Mouse (Mus musculus) macrophage (primary cell): ENCODE measurements around the gene Rpl36. TPM values are rescaled to one million over a fixed set of nuclear protein-coding genes. Genes with fewer than 3 reads are reported as not detected.

ENCODE experiments used
- H3K27ac ChIP-seq: fragments of 350-480 bp; formaldehyde crosslinking; 2 replicates; pipeline ENCODE4 v1.9.0; 2021
- H3K36me3 ChIP-seq: fragments of 350-480 bp; formaldehyde crosslinking; 2 replicates; pipeline ENCODE4 v1.9.0; 2021; ENCODE audit errors: inconsistent target
- H3K4me3 ChIP-seq: fragments of 350-480 bp; formaldehyde crosslinking; 2 replicates; pipeline ENCODE4 v1.9.0; 2021; ENCODE audit errors: inconsistent target
- H3K79me2 ChIP-seq: fragments of 350-480 bp; formaldehyde crosslinking; 2 replicates; pipeline ENCODE4 v1.9.0; 2021; ENCODE audit errors: inconsistent target
- WGBS: methylation state at CpG from one replicate; pipeline ENCODE4 v1.1.7; 2026; ENCODE audit warnings: inconsistent platforms; ENCODE audit not compliant: missing documents; 5-methylcytosine and 5-hydroxymethylcytosine counted together
- polyA plus RNA-seq: library from polyadenylated mRNA; stranded (reverse); fragments of 250-400 nt; gene quantifications from 3 replicates; pipeline ENCODE4 v1.2.4, GENCODE M21; 2018; ENCODE audit warnings: inconsistent platforms
- total RNA-seq, 78 experiments: library from RNA; depleted of rRNA; stranded (reverse); fragments of 250-400 nt; gene quantifications; 1 replicate in 9 of 78; 2 replicates in 24 of 78; 3 replicates in 43 of 78; 4 replicates in 2 of 78; pipeline ENCODE4 v1.2.4; 2018; ENCODE audit warnings: inconsistent platforms in 56 of 78

The Rpl36 gene
- 100 to 1,000 TPM in 1 of 26 experiments, 10 to 100 TPM in 20, 1 to 10 TPM in 5; 4.7 to 256 (median 18.5) TPM for total RNA-seq (2018; cell fraction: chromatin; rRNA removed)
- 1,000 to 10,000 TPM in 2 of 26 experiments, 100 to 1,000 TPM in 24; 425 to 1,090 (median 643) TPM for total RNA-seq (2018; cell fraction: cytosol; rRNA removed)
- total RNA-seq (2018; cell fraction: nucleus; rRNA removed), result 100 to 1,000 TPM in 3 of 26 experiments, 10 to 100 TPM in 23; 16.5 to 120 (median 60.4) TPM
- polyA plus RNA-seq, result 397 to 1,686 TPM (median 1,348 TPM) in 3 replicates

- H3K27ac ChIP-seq, result 0 out of 2 replicates have a peak within 1 kb of the TSS, but pooled peaks have one; percentile 15
- H3K4me3 ChIP-seq, result peak within 1 kb of the TSS; percentile 62
- H3K36me3 ChIP-seq, result peaks cover 28% of the 10 kb centered on the region
- H3K79me2 ChIP-seq, result peaks cover 64% of the 10 kb centered on the region
- under 1% methylated on average over 52 of the region's 52 CpGs for WGBS
Observed at GRCm38 (mm10) chr17:56613236-56613844, at the start of gene Rpl36. Rpl36 (plus strand) TSS chr17:56613416.

DNA sequence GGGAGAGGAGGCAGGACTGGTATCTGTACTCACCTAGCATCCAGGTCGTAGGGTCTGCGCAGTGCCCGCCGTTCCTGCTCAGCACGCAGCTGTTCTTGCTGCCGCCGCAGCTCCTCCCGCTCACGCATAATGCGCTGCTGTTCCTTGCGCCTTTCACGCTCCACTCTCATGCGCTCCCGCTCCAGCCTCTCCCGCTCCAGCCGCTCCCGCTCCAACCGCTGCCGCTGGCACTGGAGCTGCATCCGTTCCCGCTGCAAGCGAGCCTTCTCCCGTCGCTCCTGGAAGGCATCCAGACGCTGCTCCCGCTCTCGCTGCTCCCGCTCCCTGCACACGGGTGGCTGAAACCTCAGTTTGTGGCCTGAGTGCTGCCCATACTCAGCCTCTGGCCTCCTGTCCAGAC lies 46.9 kb upstream of the Rpl36 start:
- Histone ChIP-seq H3K27ac (no peak overlapping the region), H3K79me2 (no peaks in the 10 kb centered on the region), H3K36me3 (peaks cover 98% of the 10 kb centered on the region), H3K4me3 (no peak overlapping the region)
- WGBS, result 93% methylated on average over 29 of the region's 29 CpGs

GRCm38 (mm10) chr17:56566918-56567317 lies 46.3 kb upstream of the Rpl36 start:
- no peak overlapping the region for H3K4me3 ChIP-seq
- no peaks in the 10 kb centered on the region; the same call in 1 of the 2 replicates for H3K79me2 ChIP-seq
- H3K27ac ChIP-seq, result no peak overlapping the region
- WGBS, result 88% methylated on average over 5 of the region's 5 CpGs
- peaks cover 98% of the 10 kb centered on the region for H3K36me3 ChIP-seq

DNA sequence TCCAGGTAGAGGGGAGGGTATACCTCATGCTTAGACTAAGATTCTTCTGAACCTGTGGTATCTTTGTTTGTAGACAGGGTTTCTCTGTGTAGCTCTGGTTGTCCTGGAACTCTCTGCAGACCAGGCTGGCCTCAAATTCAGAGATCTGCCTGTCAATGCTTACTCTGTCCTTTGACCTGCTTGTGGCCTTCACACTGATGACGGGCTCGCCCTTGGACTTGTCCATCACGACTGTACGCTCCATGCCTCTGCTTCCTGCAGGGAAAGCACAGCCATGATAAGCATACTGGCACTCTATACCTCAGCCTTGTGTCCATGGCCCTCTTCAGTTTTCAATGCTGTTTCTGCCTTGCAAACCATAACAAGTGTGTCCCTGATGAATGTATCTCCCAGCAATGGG lies 45.8 kb upstream of the Rpl36 start:
- H3K36me3 ChIP-seq, result peaks cover 98% of the 10 kb centered on the region
- no peaks in the 10 kb centered on the region; the same call in 1 of the 2 replicates for H3K79me2 ChIP-seq
- no peak overlapping the region for H3K4me3 ChIP-seq
- 94% methylated on average over 4 of the region's 4 CpGs for WGBS
- no peak overlapping the region for H3K27ac ChIP-seq

GRCm38 (mm10) chr17:56570287-56570686 lies 42.9 kb upstream of the Rpl36 start:
- Histone ChIP-seq H3K27ac (no peak overlapping the region), H3K36me3 (peaks cover 92% of the 10 kb centered on the region), H3K79me2 (peaks cover 6% of the 10 kb centered on the region; the same call in 1 of the 2 replicates), H3K4me3 (no peak overlapping the region)
- WGBS, result 98% methylated on average over 4 of the region's 4 CpGs

GRCm38 (mm10) chr17:56572154-56572553 lies 41.1 kb upstream of the Rpl36 start:
- WGBS, result 93% methylated on average over 1 of the region's 1 CpGs
- peaks cover 10% of the 10 kb centered on the region; the same call in 1 of the 2 replicates for H3K79me2 ChIP-seq
- H3K27ac ChIP-seq, result no peak overlapping the region
- no peak overlapping the region for H3K4me3 ChIP-seq
- peaks cover 86% of the 10 kb centered on the region for H3K36me3 ChIP-seq

DNA sequence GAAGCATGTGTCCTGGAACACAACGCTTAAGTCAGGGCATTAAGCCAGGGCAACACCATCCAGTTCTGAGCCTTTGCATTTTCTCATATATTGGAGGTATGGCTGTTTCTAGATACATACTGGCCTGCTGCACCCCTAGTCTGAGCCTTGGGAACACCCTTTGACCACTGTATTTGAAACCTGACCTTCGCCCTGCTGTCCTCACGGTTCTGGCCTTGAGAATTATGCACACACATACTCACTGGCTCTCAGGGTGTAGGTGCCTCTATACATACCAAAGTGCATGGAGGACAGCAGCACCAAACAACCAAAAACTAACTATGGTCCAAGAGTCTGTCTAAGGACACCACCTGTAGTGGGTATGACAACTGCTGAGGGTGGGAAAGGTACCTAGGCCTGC lies 40.3 kb upstream of the Rpl36 start:
- 93% methylated on average over 3 of the region's 3 CpGs for WGBS
- Histone ChIP-seq H3K79me2 (peaks cover 18% of the 10 kb centered on the region), H3K36me3 (peaks cover 86% of the 10 kb centered on the region), H3K4me3 (no peak overlapping the region), H3K27ac (no peak overlapping the region)

GRCm38 (mm10) chr17:56583071-56583470 lies 30.1 kb upstream of the Rpl36 start:
- peak overlapping the region; percentile 95 for H3K27ac ChIP-seq
- H3K79me2 ChIP-seq, result peaks cover 88% of the 10 kb centered on the region
- H3K4me3 ChIP-seq, result peak overlapping the region; percentile 97
- 64% methylated on average over 1 of the region's 1 CpGs for WGBS
- H3K36me3 ChIP-seq, result peaks cover 40% of the 10 kb centered on the region

GRCm38 (mm10) chr17:56583611-56584256 lies 29.5 kb upstream of the Rpl36 start:
- H3K27ac ChIP-seq, result peak overlapping the region; percentile 95
- peaks cover 88% of the 10 kb centered on the region for H3K79me2 ChIP-seq
- peaks cover 39% of the 10 kb centered on the region for H3K36me3 ChIP-seq
- under 1% methylated on average over 32 of the region's 33 CpGs for WGBS
- peak overlapping the region; percentile 97 for H3K4me3 ChIP-seq

DNA sequence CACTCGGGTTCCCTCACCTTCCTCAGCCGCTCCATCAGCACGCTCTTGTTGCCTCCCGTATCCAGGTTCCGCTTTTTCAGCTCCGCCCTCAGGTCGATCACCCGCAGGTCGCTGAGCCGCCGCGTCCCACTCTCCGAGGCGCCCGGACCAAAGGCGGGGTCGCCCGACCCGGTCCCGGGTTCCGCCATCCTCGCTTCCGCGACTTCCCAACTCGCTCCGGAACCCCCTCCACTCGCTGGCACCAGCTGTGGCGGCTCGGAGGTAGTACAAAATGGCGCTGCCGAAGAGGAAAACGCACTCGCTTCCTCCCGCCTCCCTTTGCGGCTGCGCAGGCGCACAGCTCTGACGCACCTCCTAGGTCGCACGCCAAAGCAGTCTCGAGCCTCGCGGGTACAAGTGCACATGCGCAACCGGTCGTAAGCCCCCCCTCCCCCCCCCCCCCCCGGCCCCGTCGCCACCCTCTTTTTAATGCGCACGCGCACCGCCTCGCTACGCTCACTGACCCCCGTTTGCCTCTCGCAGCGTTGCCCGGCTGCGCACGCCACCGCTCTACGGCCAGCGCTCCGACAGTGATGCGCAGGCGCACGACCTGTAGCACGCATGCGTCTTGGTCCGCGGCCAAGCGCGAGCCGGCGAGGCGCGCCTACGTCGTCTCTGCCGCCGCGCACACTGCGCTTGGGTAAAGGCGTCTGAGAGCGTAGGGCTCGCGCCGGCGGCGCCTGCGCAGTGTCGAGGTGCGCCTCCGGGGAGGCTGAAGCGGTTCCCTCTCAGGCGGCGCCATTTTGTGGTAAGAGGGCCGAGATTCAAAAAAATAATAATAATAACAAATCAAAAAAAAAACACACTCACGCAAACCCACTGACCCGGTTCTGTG lies 28.7 kb upstream of the Rpl36 start, which contains the start of the genes Safb2 and Safb:
Safb2 (minus strand) TSS at position 329 of the 874 bp plus-strand sequence.
Safb (plus strand) TSS at position 569 of the 874 bp plus-strand sequence.
- Histone ChIP-seq H3K27ac (peak within 1 kb of the TSS; percentile 95), H3K79me2 (peaks cover 88% of the 10 kb centered on the region), H3K36me3 (peaks cover 40% of the 10 kb centered on the region), H3K4me3 (peak within 1 kb of the TSS; percentile 97)
- WGBS, result 1% methylated on average over 90 of the region's 101 CpGs

DNA sequence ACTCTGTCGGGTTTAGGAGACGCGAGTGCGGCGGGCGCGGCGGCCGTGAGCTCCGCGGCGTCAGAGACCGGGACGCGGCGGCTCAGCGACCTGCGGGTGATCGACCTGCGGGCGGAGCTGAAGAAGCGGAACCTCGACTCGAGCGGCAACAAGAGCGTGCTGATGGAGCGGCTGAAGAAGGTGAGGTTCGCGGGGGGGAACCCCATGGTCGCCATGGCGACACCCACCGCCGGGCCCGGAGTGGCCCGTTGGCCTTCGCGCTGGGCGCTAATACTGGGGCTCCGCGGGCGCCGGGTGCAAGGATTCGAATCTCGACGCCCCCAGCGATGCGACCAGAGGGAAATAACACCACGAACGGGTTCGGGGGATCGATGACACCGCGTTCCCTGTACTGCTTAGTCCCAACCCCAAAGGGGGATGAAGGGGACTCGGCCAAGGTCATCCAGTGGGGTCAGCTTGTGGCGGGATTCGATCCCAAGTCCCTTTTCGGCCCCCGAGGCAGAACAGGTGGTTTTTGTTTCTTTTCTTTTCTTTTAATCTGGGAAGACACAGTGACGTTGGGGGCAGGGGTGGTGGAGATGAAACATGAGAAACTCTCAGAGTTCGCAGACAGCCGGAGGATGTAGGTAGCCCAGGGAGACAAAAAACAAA lies 27.9 kb upstream of the Rpl36 start:
- Histone ChIP-seq H3K79me2 (peaks cover 88% of the 10 kb centered on the region), H3K4me3 (peak overlapping the region; percentile 67), H3K27ac (peak overlapping the region; percentile 41), H3K36me3 (peaks cover 39% of the 10 kb centered on the region)
- under 1% methylated on average over 58 of the region's 61 CpGs for WGBS

GRCm38 (mm10) chr17:56587773-56588172 lies 25.4 kb upstream of the Rpl36 start:
- peaks cover 38% of the 10 kb centered on the region for H3K36me3 ChIP-seq
- WGBS, result 100% methylated on average over 1 of the region's 1 CpGs
- no peak overlapping the region for H3K4me3 ChIP-seq
- peaks cover 88% of the 10 kb centered on the region for H3K79me2 ChIP-seq
- no peak overlapping the region for H3K27ac ChIP-seq

GRCm38 (mm10) chr17:56588921-56589320 lies 24.3 kb upstream of the Rpl36 start:
- peaks cover 88% of the 10 kb centered on the region for H3K79me2 ChIP-seq
- H3K4me3 ChIP-seq, result no peak overlapping the region
- peaks cover 47% of the 10 kb centered on the region for H3K36me3 ChIP-seq
- 95% methylated on average over 4 of the region's 4 CpGs for WGBS
- H3K27ac ChIP-seq, result no peak overlapping the region

DNA sequence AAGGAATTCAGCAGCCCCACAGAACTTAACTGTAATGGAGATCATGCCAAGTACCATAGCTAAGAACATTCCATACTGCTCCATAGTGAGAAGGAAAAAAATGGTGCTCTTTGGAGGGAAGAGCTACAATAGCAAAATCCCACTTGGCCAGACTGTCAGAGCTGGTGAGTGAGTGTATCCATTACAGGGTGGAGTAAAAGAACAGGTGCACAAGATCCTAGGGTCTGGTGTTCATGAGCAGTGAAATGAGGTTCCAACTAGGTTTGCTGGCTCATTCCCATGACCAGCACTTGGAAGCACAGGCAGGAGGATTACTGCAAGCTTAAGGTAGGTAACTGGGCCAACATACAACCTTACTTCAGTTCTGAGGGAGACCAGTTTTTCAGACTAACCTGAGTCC lies 20.7 kb upstream of the Rpl36 start:
- H3K79me2 ChIP-seq, result peaks cover 76% of the 10 kb centered on the region
- H3K4me3 ChIP-seq, result no peak overlapping the region
- H3K36me3 ChIP-seq, result peaks cover 84% of the 10 kb centered on the region
- no peak overlapping the region for H3K27ac ChIP-seq
